Mouse (Mus musculus): ENCODE measurements at regions not wholly inside any gene's neighbourhood (a gene's known extent, or its start where the extent isn't known, plus 50 kb on each side); places are given as distances from the start of the nearest gene placed in this dataset.

GRCm38 (mm10) chr14:76698718-76699402 is 142.2 kb upstream of the Serp2 start:
- TF ChIP-seq EP300 (IDR thresholded peaks at IDR 0.05) (peak; percentile 60), CTCF (IDR thresholded peaks at IDR 0.05) (no peak)
